Mouse (Mus musculus) CH12.LX (cell line): ENCODE data around the gene Foxd3.

ENCODE experiments used
- CTCF ChIP-seq, 2 experiments: IDR thresholded peaks in 1 of 2; conservative IDR thresholded peaks in 1 of 2; 2 replicates each; pipeline ENCODE4 v1.5.1; 2011 to 2012; ENCODE audit warnings: low read depth in 2 of 2, low read length in 2 of 2, improper control_type of control experiment in 1 of 2, inconsistent platforms in 1 of 2, mild to moderate bottlenecking in 1 of 2, moderate library complexity in 1 of 2
- NRF1 ChIP-seq: IDR thresholded peaks from 2 replicates; pipeline ENCODE4 v1.6.1; 2014; ENCODE audit warnings: low read depth, mild to moderate bottlenecking, inconsistent platforms, low read length, improper control_type of control experiment, moderate library complexity
- POLR2A ChIP-seq: IDR thresholded peaks from 2 replicates; pipeline ENCODE4 v1.6.1; 2011; ENCODE audit warnings: low read depth, mild to moderate bottlenecking, improper control_type of control experiment, low read length
- POLR2AphosphoS2 ChIP-seq: IDR thresholded peaks from 2 replicates; pipeline ENCODE4 v1.6.1; 2011; ENCODE audit warnings: low read depth, low read length, improper control_type of control experiment
- RAD21 ChIP-seq: IDR thresholded peaks from 2 replicates; pipeline ENCODE4 v1.6.1; 2011; ENCODE audit warnings: low read depth, mild to moderate bottlenecking, low read length, improper control_type of control experiment, moderate library complexity
- TCF12 ChIP-seq: IDR thresholded peaks from 2 replicates; pipeline ENCODE4 v1.6.1; 2014; ENCODE audit warnings: low read depth, mild to moderate bottlenecking, inconsistent platforms, low read length, improper control_type of control experiment

GRCm38 (mm10) chr4:99645560-99645959 is 10.5 kb upstream of the Foxd3 start:
- TF ChIP-seq CTCF (conservative IDR thresholded peaks at IDR 0.05 in 1 of 2, IDR thresholded peaks at IDR 0.05 in 1 of 2; ENCODE audit: low read depth in 2 of 2, low read length in 2 of 2), result no peak
- no peak for TF ChIP-seq RAD21
- TF ChIP-seq TCF12, result no peak
- TF ChIP-seq POLR2AphosphoS2, result no peak
- no peak for TF ChIP-seq POLR2A
- TF ChIP-seq NRF1, result no peak
